Mouse (Mus musculus) stomach, postnatal 0 days (tissue): ENCODE measurements around the gene Mamstr.

ENCODE experiments used
- CTCF ChIP-seq: IDR thresholded peaks from 2 replicates; pipeline ENCODE4 v1.5.1; 2016; ENCODE audit warnings: antibody characterized with exemption, low read depth, mild to moderate bottlenecking, moderate library complexity
- EP300 ChIP-seq: optimal IDR thresholded peaks from 2 replicates; pipeline ENCODE3; 2016; ENCODE audit warnings: antibody characterized with exemption

DNA sequence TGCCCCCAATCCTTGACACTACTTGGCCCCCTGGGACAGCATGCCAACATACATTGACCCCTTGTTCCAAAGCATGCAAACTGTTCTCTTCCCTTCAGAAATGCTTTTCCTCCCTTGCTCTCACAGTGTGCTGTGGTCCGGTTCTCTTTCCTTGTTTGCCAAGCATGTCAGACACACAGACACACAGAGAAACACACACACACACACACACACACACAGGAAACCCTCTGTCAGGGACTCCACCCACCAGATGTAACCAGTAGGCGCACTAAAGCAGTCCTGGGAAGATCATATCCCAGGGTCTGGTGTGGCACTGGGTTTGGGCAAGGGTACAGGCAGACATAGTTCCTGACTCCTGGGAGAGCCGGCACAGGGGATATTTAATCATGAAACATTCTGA is 47.1 kb downstream of the Mamstr start:
- no peak for TF ChIP-seq EP300
- no peak for TF ChIP-seq CTCF
